Mouse (Mus musculus): ENCODE data around the gene Slc24a4.

Gene Slc24a4

GRCm38 (mm10) chr12:102284618-102285159 is 156.2 kb downstream of the Slc24a4 start:
- DNase-seq (ENCODE audit: low read depth, low spot score): no peak

- DNase-seq (ENCODE audit: low read depth, low spot score): no peak
Measured at GRCm38 (mm10) chr12:102285318-102285717, 156.8 kb downstream of the Slc24a4 start.

- DNase-seq (ENCODE audit: low read depth, low spot score): no peak
Measured at GRCm38 (mm10) chr12:102285779-102286178, 157.2 kb downstream of the Slc24a4 start.

- DNase-seq (ENCODE audit: low read depth, low spot score): no peak
Measured at GRCm38 (mm10) chr12:102286681-102287414, 158.3 kb downstream of the Slc24a4 start.

- no peak for DNase-seq (ENCODE audit: low read depth, low spot score)
Measured at GRCm38 (mm10) chr12:102287904-102288602, 159.5 kb downstream of the Slc24a4 start.

GRCm38 (mm10) chr12:102288846-102289245 is 160.3 kb downstream of the Slc24a4 start:
- no peak for DNase-seq (ENCODE audit: low read depth, low spot score)

- DNase-seq (ENCODE audit: low read depth, low spot score): no peak
Measured at GRCm38 (mm10) chr12:102289568-102289967, 161.0 kb downstream of the Slc24a4 start.

GRCm38 (mm10) chr12:102290662-102291061 is 162.1 kb downstream of the Slc24a4 start:
- no peak for DNase-seq (ENCODE audit: low read depth, low spot score)

GRCm38 (mm10) chr12:102291686-102292085 is 163.2 kb downstream of the Slc24a4 start:
- DNase-seq (ENCODE audit: low read depth, low spot score): no peak

GRCm38 (mm10) chr12:102292501-102293215 is 164.1 kb downstream of the Slc24a4 start:
- no peak for DNase-seq (ENCODE audit: low read depth, low spot score)

- DNase-seq (ENCODE audit: low read depth, low spot score): no peak
Measured at GRCm38 (mm10) chr12:102294634-102295033, 166.1 kb downstream of the Slc24a4 start.

GRCm38 (mm10) chr12:102295230-102295629 is 166.7 kb downstream of the Slc24a4 start:
- DNase-seq (ENCODE audit: low read depth, low spot score): no peak

GRCm38 (mm10) chr12:102295662-102296061 is 167.1 kb downstream of the Slc24a4 start:
- DNase-seq (ENCODE audit: low read depth, low spot score): no peak

GRCm38 (mm10) chr12:102296361-102296760 is 167.8 kb downstream of the Slc24a4 start:
- no peak for DNase-seq (ENCODE audit: low read depth, low spot score)

- no peak for DNase-seq (ENCODE audit: low read depth, low spot score)
Measured at GRCm38 (mm10) chr12:102296967-102297366, 168.4 kb downstream of the Slc24a4 start.

- DNase-seq (ENCODE audit: low read depth, low spot score): no peak
Measured at GRCm38 (mm10) chr12:102299209-102299608, 170.7 kb downstream of the Slc24a4 start.

GRCm38 (mm10) chr12:102301585-102301984 is 173.1 kb downstream of the Slc24a4 start:
- no peak for DNase-seq (ENCODE audit: low read depth, low spot score)

GRCm38 (mm10) chr12:102302322-102302721 is 173.8 kb downstream of the Slc24a4 start:
- no peak for DNase-seq (ENCODE audit: low read depth, low spot score)

GRCm38 (mm10) chr12:102302831-102303351 is 174.4 kb downstream of the Slc24a4 start:
- no peak for DNase-seq (ENCODE audit: low read depth, low spot score)

- no peak for DNase-seq (ENCODE audit: low read depth, low spot score)
Measured at GRCm38 (mm10) chr12:102303867-102304266, 175.3 kb downstream of the Slc24a4 start.

- no peak for DNase-seq (ENCODE audit: low read depth, low spot score)
Measured at GRCm38 (mm10) chr12:102305069-102305836, 176.7 kb downstream of the Slc24a4 start.
